Mouse (Mus musculus): ENCODE data around the gene Olfr358.

GRCm38 (mm10) chr2:37009235-37009634 lies at the start of gene Olfr358:
- no peak for TF ChIP-seq POLR2A (IDR thresholded peaks at IDR 0.05; ENCODE audit: borderline replicate concordance, insufficient read depth, low read length)
- TF ChIP-seq CTCF (IDR thresholded peaks at IDR 0.05; ENCODE audit: borderline replicate concordance, insufficient read depth, low read depth, low read length), result no peak

All from cerebellum, adult 2 months (tissue).